Mouse (Mus musculus): Measurements from ENCODE around the gene Fam92b. TPM values are rescaled to one million over a fixed set of nuclear protein-coding genes. Genes with fewer than 3 reads are reported as not detected.

The Fam92b gene
- not detected in 3 replicates for total RNA-seq (2017)

DNA sequence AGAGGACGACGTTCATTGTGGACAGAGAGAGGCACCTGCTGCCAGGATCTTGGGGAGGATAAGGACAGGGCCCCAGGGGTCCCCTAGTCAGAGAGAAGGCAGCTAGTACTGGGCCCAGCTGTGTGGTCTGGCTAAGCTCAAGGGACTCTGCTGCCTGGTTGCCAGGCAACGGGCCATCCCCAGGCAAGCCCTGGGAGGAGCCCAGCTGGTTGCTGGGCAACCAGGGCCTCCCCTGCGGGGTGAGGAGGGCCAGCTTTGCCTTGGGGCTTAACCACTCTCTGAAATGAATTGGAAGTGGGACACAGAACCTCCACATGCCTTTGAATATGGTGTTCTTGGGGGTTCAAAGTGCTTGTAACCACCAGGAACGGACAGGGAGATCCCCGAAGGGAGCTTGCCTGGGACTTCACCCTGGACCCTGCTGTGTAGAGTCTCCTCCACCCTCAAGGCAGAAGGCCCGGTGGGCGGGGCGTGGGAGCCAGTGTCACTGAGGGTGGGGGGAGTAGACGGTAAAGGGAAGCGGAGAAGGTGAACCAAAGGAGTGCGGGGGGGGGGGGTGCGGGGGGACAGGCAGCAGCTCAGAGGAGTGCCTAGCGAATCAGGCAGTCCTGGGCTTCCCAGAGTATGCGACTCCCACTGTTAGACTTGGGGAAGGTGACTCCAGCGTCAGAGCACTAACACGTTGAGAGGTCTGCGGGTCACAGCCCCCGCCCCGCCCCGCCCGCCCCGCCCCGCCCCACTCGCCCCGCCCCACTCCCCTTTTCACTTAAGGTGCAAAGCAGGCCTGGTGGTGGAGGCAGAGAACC lies at the start of gene Fam92b:
TSS of gene Fam92b (minus strand) at position 149 of the 806 bp plus-strand sequence.
- no peak for ATAC-seq (replicated peaks; ENCODE audit: insufficient number of reproducible peaks, low FRiP score, low TSS enrichment, poor library complexity, severe bottlenecking)

DNA sequence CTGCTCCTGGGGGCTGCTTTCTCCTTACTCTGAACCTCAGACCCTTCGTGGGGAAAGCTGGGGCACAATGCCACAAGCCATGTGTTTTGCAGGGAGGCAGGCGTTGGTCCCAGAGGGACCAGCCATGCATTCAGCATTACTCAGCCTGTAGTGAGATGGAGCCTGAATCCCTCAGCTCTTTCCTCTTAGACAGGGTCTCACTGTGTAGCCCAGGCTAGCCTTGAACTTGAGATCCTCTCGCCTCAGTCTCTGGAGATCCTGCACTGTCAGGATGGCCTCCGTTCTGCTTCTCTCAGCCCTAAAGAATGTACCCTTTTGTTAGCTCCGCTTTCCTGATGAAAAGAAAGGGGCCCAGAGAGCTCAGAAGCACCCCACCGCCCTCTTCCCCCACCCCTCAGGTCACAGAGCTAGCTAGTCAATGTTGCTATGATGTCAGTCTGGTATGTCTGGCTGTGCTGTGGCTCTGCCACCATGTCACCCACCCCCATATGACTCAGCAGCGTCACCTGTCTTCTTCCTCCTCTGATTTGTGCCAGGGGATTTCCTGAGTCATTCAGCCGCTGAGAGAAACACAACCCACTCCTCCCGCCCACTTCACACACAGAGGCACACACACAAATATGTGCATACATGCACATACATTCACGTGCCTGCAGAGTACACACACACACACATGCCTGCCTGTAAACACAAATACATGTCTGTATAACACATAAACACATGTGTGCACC lies 48.3 kb upstream of the Fam92b start:
- no peak for ATAC-seq (replicated peaks; ENCODE audit: insufficient number of reproducible peaks, low FRiP score, low TSS enrichment, poor library complexity, severe bottlenecking)

DNA sequence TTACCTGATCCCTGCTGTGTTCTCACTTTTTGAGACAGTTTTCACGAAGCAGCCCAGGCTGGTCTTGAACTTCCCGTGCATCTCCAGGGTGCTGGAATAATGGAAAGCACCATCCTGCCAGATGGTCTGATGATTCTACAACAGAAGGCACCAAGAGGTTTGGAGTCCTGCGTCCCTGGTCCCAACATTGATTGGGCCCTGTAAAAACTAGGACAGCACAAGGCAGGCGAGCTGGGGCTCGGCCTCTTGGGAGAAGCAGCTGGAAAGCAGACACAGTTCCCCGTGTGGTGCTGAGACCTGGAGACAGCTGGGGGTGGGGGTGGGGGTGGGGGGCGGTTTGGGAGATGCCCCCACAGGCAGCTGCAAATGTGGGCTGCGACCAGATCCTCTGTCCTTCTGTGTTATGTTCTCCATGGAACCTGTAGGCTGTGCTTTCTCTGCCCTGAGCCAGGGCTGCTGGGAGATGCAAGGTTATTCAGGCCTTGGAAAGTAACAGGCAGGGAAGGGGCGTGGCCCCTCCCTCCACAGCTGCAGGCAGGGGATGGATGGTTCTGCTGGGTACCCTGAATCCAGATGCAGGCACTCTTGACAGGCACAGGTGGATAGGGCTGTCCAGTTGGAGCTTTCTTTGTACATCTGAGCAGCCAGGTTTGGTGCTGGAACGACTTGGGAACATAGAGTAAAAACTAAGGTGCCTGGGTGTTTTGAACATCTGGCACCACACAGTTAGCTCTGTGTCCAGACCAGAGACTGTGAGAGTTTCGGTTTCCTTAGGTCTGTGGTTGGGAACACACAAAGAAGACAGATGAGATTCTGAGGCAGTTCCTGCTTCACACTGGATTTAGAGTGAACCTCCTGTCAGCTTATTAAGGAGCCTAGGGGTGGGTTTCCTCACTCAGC lies 47.5 kb upstream of the Fam92b start:
- ATAC-seq (replicated peaks; ENCODE audit: insufficient number of reproducible peaks, low FRiP score, low TSS enrichment, poor library complexity, severe bottlenecking): no peak

DNA sequence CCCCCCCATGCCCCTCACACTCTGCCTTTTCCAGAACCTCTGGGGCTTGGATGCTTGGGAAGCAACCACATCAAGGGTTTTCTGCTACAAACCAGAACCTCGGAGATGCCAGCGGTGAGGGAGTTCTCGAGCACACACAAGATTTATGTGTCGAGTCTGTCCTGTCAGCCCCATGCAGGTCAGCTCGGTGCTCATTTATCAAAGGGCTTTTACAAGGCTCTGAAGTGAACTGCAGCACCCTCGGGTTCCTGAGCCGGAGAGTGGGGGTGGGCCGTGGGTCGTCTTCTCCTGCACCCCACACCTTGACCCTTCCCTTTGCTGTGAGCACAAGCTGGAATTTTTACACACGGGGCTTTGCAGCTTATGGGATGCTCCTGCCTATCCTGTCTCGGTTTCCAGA lies 45.3 kb upstream of the Fam92b start:
- ATAC-seq (replicated peaks; ENCODE audit: insufficient number of reproducible peaks, low FRiP score, low TSS enrichment, poor library complexity, severe bottlenecking): no peak

DNA sequence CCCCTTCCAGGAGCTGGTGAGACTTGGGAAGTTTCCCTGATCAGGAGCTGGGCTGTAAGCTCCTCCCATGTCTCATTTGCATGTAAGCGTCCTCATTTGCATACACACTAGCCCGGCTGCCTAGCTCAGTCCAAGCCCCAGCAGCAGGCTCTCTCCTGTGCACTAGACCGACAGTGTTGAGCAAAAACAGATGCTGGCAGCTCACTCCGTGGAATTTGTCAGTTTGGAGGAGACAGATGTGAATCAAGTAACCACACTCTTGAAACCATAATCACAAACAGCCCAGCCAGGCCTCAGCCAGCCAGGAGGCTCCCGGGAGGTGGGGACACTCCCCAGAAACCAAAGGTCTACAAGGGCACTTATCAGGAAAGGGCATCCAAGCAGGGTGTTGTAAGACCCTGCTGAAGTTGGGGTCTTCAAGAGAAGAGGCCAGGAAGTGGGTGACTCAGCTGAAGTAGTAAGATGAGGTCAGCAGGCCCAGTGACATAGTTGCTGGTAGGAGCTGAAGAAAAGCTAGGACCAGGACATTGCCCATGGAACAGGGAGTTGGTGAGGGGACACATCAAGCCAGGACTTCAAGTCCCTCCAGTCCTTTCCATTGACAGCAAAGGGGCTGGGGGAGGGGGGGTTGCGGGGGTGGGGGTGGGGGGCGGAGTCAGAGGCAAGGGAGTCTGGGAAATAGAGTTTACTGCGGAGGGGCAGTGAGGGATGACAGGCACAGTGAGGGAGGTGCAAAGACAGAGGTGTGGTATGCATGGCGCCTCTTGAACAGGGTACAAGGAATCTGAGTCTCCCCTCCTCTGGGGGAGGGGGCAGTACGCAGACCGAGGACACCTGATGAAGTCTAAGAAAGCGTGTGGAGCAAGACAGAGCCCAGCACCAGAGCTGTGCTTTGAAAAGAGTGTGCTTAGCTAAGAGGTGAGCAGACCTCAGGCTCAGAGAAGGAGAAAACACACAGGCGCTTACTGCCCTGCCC lies 39.9 kb upstream of the Fam92b start:
- ATAC-seq (replicated peaks; ENCODE audit: insufficient number of reproducible peaks, low FRiP score, low TSS enrichment, poor library complexity, severe bottlenecking): no peak

DNA sequence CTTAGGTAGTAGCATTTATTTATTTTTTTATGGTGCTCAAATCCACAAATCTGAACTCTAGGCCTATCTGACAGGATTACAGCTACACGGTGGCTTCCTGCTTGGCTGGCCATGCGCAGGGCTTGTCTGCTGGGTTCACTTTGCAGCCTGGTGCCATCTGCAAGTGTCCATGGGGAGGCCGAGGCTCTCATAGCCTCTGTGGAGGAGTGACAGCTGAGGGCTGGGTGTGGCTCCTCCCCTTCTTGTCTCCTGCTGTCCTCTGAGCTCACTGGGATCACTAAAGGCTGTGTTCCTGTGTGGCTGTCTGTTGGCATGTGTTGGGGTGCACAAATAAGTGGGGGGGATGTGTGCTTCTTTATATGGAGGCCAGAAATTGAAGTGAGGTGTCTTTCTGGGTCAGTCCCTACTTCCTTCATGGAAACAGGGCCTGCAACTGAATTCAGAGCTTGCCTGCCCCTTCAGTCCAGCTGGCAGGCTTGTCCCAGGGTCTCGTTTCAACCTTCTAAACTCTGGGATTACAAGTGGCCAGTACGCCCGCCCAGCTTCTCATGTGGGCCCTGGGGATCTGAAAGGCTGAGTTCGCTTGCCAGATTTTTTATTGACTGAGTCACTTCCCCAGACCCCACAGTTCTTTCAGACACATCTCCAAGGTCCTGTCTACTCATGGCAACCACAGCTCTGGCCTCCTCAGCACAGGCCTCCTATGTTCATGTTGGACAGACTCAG lies 38.3 kb upstream of the Fam92b start:
- no peak for ATAC-seq (replicated peaks; ENCODE audit: insufficient number of reproducible peaks, low FRiP score, low TSS enrichment, poor library complexity, severe bottlenecking)

DNA sequence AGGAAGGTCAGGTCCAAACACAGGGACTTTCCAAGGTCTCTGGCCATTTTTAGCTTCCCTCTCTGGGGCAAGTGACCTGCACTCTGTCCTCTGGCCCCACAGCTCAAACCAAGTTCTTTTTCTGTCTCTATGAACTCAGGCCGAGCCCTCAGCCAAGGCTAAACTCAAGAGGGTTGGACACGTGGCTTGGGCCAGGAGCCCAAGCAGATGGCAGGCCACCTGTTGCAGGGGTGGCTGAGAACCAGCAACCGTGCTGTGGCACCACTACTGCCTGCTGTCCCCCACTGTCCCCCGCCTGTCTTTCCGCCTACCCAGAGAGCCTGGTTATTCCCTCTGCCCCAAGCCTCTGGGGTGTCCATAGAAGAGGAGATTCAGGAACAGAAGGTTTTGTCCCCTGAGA lies 36.7 kb upstream of the Fam92b start:
- ATAC-seq (replicated peaks; ENCODE audit: insufficient number of reproducible peaks, low FRiP score, low TSS enrichment, poor library complexity, severe bottlenecking): no peak

DNA sequence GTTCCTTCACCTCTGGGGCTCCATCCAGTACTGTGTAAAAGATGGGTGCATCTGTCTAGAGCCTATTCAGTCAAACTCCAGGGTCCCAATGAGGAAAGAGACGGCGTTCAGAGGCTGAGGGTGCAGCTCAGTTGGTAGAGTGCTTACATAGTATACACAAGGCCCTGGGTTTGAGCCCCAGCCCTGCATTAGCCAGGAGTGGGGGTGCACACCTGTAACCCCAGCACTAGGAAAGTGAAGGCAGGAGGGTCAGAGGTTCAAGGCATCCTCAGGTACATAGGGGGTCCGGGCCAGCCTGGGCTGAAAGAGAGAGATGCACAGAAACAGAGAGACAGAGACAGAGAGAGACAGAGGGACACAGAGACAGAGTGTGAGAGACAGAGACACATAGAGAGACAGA lies 36.0 kb upstream of the Fam92b start:
- no peak for ATAC-seq (replicated peaks; ENCODE audit: insufficient number of reproducible peaks, low FRiP score, low TSS enrichment, poor library complexity, severe bottlenecking)

DNA sequence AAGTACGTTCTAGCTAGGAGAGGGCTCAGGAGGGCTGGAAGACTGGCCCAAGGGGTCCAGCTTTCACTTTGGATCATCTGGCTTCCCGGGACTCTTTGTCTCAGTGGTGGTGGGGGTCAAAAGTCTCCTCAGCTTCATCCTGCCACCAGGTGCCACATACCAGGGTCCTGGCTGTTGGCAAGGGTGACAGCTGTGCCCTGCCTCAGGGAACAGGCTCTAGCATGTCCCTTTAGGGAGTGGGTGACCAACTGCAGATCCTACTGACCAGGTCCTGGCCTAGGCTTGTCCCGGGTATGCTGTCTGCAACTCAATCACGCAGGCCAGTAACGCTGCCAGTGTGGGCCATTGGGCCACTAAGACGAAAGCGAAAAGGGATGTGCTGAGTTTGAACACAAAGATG lies 35.3 kb upstream of the Fam92b start:
- ATAC-seq (replicated peaks; ENCODE audit: insufficient number of reproducible peaks, low FRiP score, low TSS enrichment, poor library complexity, severe bottlenecking): no peak

DNA sequence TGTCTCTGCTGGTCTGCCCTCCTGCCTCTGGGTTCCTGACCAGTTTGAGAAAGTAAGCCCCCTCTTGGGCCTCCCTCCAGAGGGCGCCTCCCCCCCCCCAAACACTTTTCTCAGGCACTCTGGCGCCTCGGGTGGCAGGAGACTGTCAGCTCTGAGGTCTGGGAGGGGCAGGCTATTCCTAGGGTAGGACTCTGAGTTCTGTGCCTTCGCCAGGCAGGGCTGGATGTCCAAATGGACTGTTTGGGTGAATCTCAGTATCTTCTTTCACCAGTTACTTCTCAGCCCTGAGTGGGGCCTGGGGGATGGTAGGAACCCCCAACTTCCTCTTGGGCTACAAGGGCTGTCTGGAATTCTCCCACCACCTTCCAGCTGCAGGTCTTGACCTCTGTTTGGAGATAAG lies 34.1 kb upstream of the Fam92b start:
- no peak for ATAC-seq (replicated peaks; ENCODE audit: insufficient number of reproducible peaks, low FRiP score, low TSS enrichment, poor library complexity, severe bottlenecking)

DNA sequence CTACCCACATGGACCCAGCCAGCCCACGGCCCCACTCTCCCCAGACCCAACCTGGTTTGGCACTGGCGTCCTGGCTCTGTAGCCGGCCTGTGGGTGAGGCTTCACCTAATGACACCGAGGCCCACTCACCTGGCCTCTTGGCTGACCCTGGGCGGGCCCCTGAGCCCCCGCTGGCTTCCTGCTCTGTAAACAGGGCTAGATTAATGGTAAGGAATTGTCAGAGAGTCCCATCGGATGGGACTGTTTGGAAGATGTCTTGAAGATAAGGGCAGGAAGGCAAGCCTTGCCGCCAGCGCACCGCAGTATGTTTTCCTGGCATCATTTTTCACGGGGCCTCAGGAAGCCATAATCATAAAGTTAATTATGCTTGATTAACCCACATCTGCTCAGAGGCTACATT lies 30.8 kb upstream of the Fam92b start:
- ATAC-seq (replicated peaks; ENCODE audit: insufficient number of reproducible peaks, low FRiP score, low TSS enrichment, poor library complexity, severe bottlenecking): no peak; the same call in 1 of the 2 replicates

DNA sequence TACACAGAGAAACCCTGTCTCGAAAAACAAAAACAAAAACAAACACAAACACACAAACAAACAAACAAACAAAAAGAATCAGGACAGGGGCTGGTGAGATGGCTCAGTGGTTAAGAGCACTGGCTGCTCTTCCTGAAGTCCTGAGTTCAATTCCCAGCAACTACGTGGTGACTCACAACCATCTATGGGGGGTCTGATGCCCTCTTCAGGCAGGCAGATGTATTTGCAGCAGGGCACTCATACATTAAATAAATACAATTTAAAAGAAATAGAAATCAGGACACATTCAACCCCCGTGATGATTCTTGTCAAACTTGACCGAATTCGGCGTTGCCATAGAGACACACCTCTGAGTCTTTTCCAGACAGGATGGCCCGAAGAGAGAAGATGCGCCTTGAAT lies 30.1 kb upstream of the Fam92b start:
- no peak for ATAC-seq (replicated peaks; ENCODE audit: insufficient number of reproducible peaks, low FRiP score, low TSS enrichment, poor library complexity, severe bottlenecking)

DNA sequence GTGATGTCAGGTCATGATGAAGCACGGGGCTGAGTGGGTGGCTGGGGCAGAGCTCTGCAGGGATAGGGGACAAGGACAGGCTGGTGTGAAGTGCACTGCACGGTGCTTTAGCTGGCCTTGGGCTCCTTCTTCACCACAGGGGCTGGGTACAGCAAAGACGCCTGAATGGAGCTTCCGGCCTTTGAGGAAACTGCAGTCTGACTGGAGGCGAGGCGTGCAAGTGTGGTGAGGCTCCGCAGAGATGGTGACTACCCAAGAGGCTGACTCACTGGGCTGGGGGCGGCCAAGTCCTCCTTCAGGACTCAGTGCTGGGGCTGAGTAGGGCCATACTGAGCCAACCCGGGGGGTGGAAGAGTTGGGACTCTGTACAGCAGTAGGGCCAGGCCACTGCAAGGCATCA lies 28.6 kb upstream of the Fam92b start:
- ATAC-seq (replicated peaks; ENCODE audit: insufficient number of reproducible peaks, low FRiP score, low TSS enrichment, poor library complexity, severe bottlenecking): no peak

DNA sequence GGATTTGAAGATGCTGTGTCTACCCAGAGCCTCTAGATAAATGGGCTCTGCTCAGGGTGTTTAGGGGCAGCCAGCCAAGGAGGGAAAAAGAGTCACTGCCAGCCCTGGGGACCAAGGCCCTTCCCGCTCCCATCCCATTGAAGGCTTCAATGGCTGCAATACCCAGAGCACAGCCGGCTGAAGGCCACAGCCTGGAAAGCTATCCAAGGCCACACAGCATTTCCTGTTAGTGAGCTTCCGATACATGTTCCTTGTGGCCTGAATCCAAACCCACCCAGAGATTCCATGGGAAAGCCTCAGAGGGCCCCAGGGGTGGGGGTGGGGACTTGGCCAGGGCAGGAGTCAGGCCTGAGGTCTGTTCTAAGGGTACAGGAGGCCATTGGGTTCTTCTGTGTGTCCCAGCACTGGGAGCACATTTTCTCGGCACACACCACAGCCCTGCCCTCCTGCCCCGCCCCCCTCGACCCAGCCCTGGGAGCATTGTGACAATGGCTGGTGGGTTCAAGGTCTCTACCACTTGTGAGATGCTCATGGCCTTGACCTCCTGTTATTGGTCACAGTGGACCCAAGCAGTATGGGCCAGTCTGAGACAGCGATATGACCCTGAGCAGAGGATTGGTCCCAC lies 27.6 kb upstream of the Fam92b start:
- no peak for ATAC-seq (replicated peaks; ENCODE audit: insufficient number of reproducible peaks, low FRiP score, low TSS enrichment, poor library complexity, severe bottlenecking)

DNA sequence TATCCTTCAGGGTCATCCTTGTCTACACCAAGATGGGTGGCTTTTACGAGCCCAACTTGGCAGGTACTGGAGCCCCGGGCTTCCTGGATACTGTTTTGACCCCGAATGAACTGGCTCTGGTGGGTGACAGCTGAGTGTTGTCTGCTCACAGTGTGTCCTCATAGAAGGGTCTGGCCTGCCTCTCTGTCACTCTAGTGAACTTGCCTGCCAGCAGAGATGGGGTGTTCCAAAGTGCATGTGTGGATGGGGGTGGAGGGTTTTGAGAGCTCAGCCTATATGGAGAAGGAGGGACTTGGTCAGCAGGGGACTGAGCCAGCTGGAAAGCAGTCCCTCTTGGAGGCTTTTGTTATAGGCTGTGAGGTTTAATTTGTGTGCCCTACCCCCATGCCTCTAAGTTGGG lies 25.3 kb upstream of the Fam92b start:
- ATAC-seq (replicated peaks; ENCODE audit: insufficient number of reproducible peaks, low FRiP score, low TSS enrichment, poor library complexity, severe bottlenecking): no peak

DNA sequence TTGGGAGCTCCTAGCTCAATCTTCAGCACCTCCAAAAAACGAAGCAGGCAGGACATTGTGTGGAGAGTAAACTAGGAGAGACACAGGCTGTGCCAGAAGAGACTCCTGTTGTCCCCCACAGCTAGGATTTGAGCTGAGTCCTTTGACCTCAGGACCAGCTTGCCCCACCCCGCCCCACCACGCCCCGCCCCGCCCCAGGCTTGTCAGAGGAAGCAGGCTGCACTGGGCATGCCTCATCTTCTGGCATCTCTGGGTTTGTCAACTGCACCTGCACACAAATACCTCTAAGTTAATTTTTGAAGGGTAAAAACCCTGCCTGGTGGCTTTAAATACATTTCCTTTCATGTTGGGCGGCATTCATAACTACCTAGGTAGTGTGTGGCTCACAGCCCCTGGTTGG lies 24.1 kb upstream of the Fam92b start:
- no peak for ATAC-seq (replicated peaks; ENCODE audit: insufficient number of reproducible peaks, low FRiP score, low TSS enrichment, poor library complexity, severe bottlenecking)

DNA sequence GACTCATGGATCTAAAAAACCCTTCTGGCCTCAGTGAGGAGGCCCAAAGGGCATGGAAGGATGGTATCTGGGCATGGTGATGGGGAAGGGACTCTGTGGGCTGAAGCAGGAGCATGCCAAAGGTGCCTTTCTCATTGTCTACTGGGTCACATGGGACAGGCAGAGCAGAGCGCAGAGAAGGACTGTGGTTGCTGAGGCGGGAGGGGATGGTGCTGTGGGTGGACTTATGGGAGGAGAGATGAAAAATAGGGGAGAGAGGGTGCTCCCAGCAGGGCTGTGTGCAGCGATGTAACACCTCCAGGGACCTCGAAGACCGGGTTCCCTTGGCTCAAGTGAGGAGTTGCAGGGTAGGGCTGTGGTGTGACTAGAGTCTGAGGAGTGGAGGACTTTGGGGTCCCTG lies 14.9 kb upstream of the Fam92b start:
- no peak for ATAC-seq (replicated peaks; ENCODE audit: insufficient number of reproducible peaks, low FRiP score, low TSS enrichment, poor library complexity, severe bottlenecking)

Measured in monocyte, adult 5-6 weeks (primary cell).